Mouse (Mus musculus) forebrain, postnatal 0 days (tissue): ENCODE data around the gene Srxn1. TPM values are rescaled to one million over a fixed set of nuclear protein-coding genes. Genes with fewer than 3 reads are reported as not detected.
A peak's percentile ranks its signal among the peaks of the same experiment; 100 is the strongest.

Experiments used
- ATAC-seq: fragments of 200-750 bp; cut with Nextera tagmentation; 2 replicates; pipeline ENCODE4 v1.8.0; 2017; ENCODE audit warnings: mild to moderate bottlenecking, moderate library complexity
- DNase-seq: peaks from one replicate; pipeline ENCODE4 v3.0.0-alpha.2; 2015
- H3K27ac ChIP-seq: fragments of 300-500 bp; sonication (generic); 2 replicates; pipeline ENCODE4 v1.5.1; 2014; ENCODE audit warnings: low read depth, mild to moderate bottlenecking, antibody characterized with exemption, low read length, moderate library complexity, mixed read lengths
- H3K27me3 ChIP-seq: fragments of 300-500 bp; sonication (generic); 2 replicates; pipeline ENCODE4 v1.6.1; 2014; ENCODE audit warnings: mild to moderate bottlenecking, low read length, mixed read lengths; ENCODE audit not compliant: insufficient read depth
- H3K36me3 ChIP-seq: fragments of 300-500 bp; sonication (generic); 2 replicates; pipeline ENCODE4 v1.6.1; 2014; ENCODE audit warnings: mild to moderate bottlenecking, moderate library complexity; ENCODE audit not compliant: insufficient read depth
- H3K4me1 ChIP-seq: fragments of 300-500 bp; sonication (generic); 2 replicates; pipeline ENCODE4 v1.6.1; 2014; ENCODE audit warnings: antibody characterized with exemption; ENCODE audit not compliant: insufficient read depth
- H3K4me2 ChIP-seq: fragments of 300-500 bp; sonication (generic); 2 replicates; pipeline ENCODE4 v1.6.1; 2014; ENCODE audit warnings: low read depth, mild to moderate bottlenecking, moderate library complexity
- H3K4me3 ChIP-seq: fragments of 300-500 bp; sonication (generic); 2 replicates; pipeline ENCODE4 v1.5.1; 2014; ENCODE audit warnings: low read depth, low read length, mixed read lengths
- H3K9ac ChIP-seq: fragments of 300-500 bp; sonication (generic); 2 replicates; pipeline ENCODE4 v1.6.1; 2014; ENCODE audit warnings: mild to moderate bottlenecking
- H3K9me3 ChIP-seq: fragments of 300-500 bp; sonication (generic); 2 replicates; pipeline ENCODE4 v1.6.1; 2016; ENCODE audit warnings: low read length
- CTCF ChIP-seq: sonication (generic); IDR thresholded peaks from 2 replicates; pipeline ENCODE4 v1.5.1; 2016; ENCODE audit warnings: antibody characterized with exemption, control low read depth, low read depth
- WGBS: fragments of 180-500 bp; shearing (Covaris S2); extraction: QIAGEN DNeasy Blood & Tissue Kit; methylation state at CpG from one replicate; pipeline ENCODE4 v1.1.7; 2014; 5-methylcytosine and 5-hydroxymethylcytosine counted together
- polyA plus RNA-seq: library from polyadenylated mRNA; unstranded; fragments of >200 nt; fragmentation: Nextera tagmentation; extraction: Ambion mirVana; gene quantifications from 2 replicates; pipeline ENCODE4 v1.2.1, GENCODE M21; 2015
- total RNA-seq: library from RNA; depleted of rRNA; stranded (reverse); fragments of >200 nt; gene quantifications from 2 replicates; pipeline ENCODE4 v1.2.3, GENCODE M21; 2014

Gene Srxn1
- total and polyA plus RNA-seq, 2 experiments from 2014 or later: 16.4 to 18.4 TPM

GRCm38 (mm10) chr2:152139191-152139987 lies 34.1 kb downstream of the Srxn1 start:
- no peak overlapping the region for H3K4me2 ChIP-seq
- H3K27ac ChIP-seq: no peak overlapping the region
- H3K36me3 ChIP-seq: no peaks in the 10 kb centered on the region
- peak; percentile 58 for ATAC-seq
- no peak overlapping the region for H3K9ac ChIP-seq
- peaks cover 7% of the 10 kb centered on the region; the same call in 1 of the 2 replicates for H3K27me3 ChIP-seq
- H3K4me3 ChIP-seq: no peak overlapping the region
- DNase-seq: peak; percentile 70
- H3K9me3 ChIP-seq: no peaks in the 10 kb centered on the region
- H3K4me1 ChIP-seq: 0 out of 2 replicates have a peak, but pooled peaks cover 3% of the 10 kb centered on the region
- no peak for TF ChIP-seq CTCF
- WGBS: 43% methylated on average over 10 of the region's 10 CpGs

GRCm38 (mm10) chr2:152140941-152141340 lies 35.6 kb downstream of the Srxn1 start:
- Histone ChIP-seq H3K4me3 (no peak overlapping the region), H3K4me2 (no peak overlapping the region), H3K4me1 (0 out of 2 replicates have a peak, but pooled peaks cover 3% of the 10 kb centered on the region), H3K9me3 (no peaks in the 10 kb centered on the region), H3K27ac (no peak overlapping the region), H3K9ac (no peak overlapping the region), H3K36me3 (no peaks in the 10 kb centered on the region), H3K27me3 (peaks cover 15% of the 10 kb centered on the region; the same call in 1 of the 2 replicates)
- no peak for TF ChIP-seq CTCF
- DNase-seq (peak; percentile 17), ATAC-seq (no peak)
- 25% methylated on average over 11 of the region's 11 CpGs for WGBS

- Histone ChIP-seq H3K4me1 (0 out of 2 replicates have a peak, but pooled peaks cover 3% of the 10 kb centered on the region), H3K4me3 (peak overlapping the region; percentile 18; the same call in 1 of the 2 replicates), H3K9ac (peak overlapping the region; percentile 31; the same call in 1 of the 2 replicates), H3K9me3 (no peaks in the 10 kb centered on the region), H3K4me2 (peak overlapping the region; percentile 33), H3K27ac (no peak overlapping the region), H3K27me3 (peaks cover 15% of the 10 kb centered on the region; the same call in 1 of the 2 replicates), H3K36me3 (no peaks in the 10 kb centered on the region)
- DNase-seq: peak; percentile 7
- TF ChIP-seq CTCF: no peak
- 38% methylated on average over 1 of the region's 1 CpGs for WGBS
- ATAC-seq: no peak
Measured at GRCm38 (mm10) chr2:152141491-152141890, 36.2 kb downstream of the Srxn1 start.

- H3K4me1 ChIP-seq: 0 out of 2 replicates have a peak, but pooled peaks cover 3% of the 10 kb centered on the region
- 7% methylated on average over 13 of the region's 13 CpGs for WGBS
Measured at GRCm38 (mm10) chr2:152142046-152142445, 36.7 kb downstream of the Srxn1 start.

GRCm38 (mm10) chr2:152142571-152142970 lies 37.3 kb downstream of the Srxn1 start:
- Histone ChIP-seq H3K27ac (no peak overlapping the region), H3K4me3 (no peak overlapping the region), H3K27me3 (peaks cover 15% of the 10 kb centered on the region; the same call in 1 of the 2 replicates), H3K36me3 (no peaks in the 10 kb centered on the region), H3K9ac (no peak overlapping the region), H3K9me3 (no peaks in the 10 kb centered on the region), H3K4me2 (no peak overlapping the region), H3K4me1 (0 out of 2 replicates have a peak, but pooled peaks cover 3% of the 10 kb centered on the region)
- WGBS: 8% methylated on average over 11 of the region's 11 CpGs
- no peak for ATAC-seq
- no peak for TF ChIP-seq CTCF
- no peak for DNase-seq

More at GRCm38 (mm10) chr2:152142046-152142445, 36.7 kb downstream of the Srxn1 start:
- H3K4me2 ChIP-seq: peak overlapping the region; percentile 33
- H3K9ac ChIP-seq: peak overlapping the region; percentile 31; the same call in 1 of the 2 replicates
- no peaks in the 10 kb centered on the region for H3K36me3 ChIP-seq
- no peak for DNase-seq
- H3K4me3 ChIP-seq: peak overlapping the region; percentile 18
- H3K9me3 ChIP-seq: no peaks in the 10 kb centered on the region
- no peak for TF ChIP-seq CTCF
- no peak overlapping the region for H3K27ac ChIP-seq
- no peak for ATAC-seq
- H3K27me3 ChIP-seq: peaks cover 15% of the 10 kb centered on the region; the same call in 1 of the 2 replicates

GRCm38 (mm10) chr2:152143279-152144157 lies 38.2 kb downstream of the Srxn1 start, which contains the start of gene Tcf15:
Tcf15 (plus strand) TSS chr2:152143561.
- WGBS: under 1% methylated on average over 109 of the region's 118 CpGs
- Histone ChIP-seq H3K4me1 (0 out of 2 replicates have a peak, but pooled peaks cover 3% of the 10 kb centered on the region), H3K9me3 (no peaks in the 10 kb centered on the region), H3K36me3 (no peaks in the 10 kb centered on the region), H3K9ac (peak within 1 kb of the TSS; percentile 31), H3K27ac (no peak within 1 kb of the TSS), H3K4me2 (peak within 1 kb of the TSS; percentile 67), H3K4me3 (peak within 1 kb of the TSS; percentile 45), H3K27me3 (peaks cover 15% of the 10 kb centered on the region; the same call in 1 of the 2 replicates)
- DNase-seq (peak; percentile 44), ATAC-seq (peak; percentile 69)
- TF ChIP-seq CTCF: no peak
